In genomic region chr4:134357461-134357771, GRCm38 (mm10) we compare ENCODE assay signal across 9 mouse cellular contexts. TPM values are rescaled to one million over a fixed set of nuclear protein-coding genes. Genes with fewer than 3 reads are reported as not detected.
DNase-seq lines count a peak whose midpoint lies in the region; ATAC-seq and TF ChIP-seq lines count a peak whose summit lies in the region.
"Had no signal": no experiment of that assay in that cellular context is flagged by ENCODE, and none has a peak within 500 bp of the region (broad histone marks: within the 10 kb centered on the region; RNA-seq: fewer than 3 reads in every experiment).

No protein-coding gene starts in this region.

- 47% methylated on average over 17 of the region's 17 CpGs for WGBS in kidney, embryonic 15.5 days
- 40% methylated on average over 17 of the region's 17 CpGs for WGBS in forebrain, embryonic 11.5 days
- WGBS in intestine, embryonic 14.5 days: 32% methylated on average over 17 of the region's 17 CpGs
- 33% methylated on average over 17 of the region's 17 CpGs for WGBS in midbrain, postnatal 0 days

- H3K4me1 ChIP-seq in kidney, embryonic 15.5 days: peaks cover 55% of the 10 kb centered on the region
- H3K4me1 ChIP-seq in forebrain, embryonic 11.5 days (replicated peaks; ENCODE audit: control insufficient read depth, insufficient read depth, low read length): 0 out of 2 replicates have a peak, but pooled peaks cover 2% of the 10 kb centered on the region
- peaks cover 14% of the 10 kb centered on the region for H3K4me1 ChIP-seq in intestine, embryonic 14.5 days (replicated peaks; ENCODE audit: control insufficient read depth, insufficient read depth, low read length)
- H3K4me1 ChIP-seq in midbrain, postnatal 0 days (ENCODE audit: insufficient read depth, low read length): no peaks in the 10 kb centered on the region

- H3K4me3 ChIP-seq in kidney, embryonic 15.5 days (replicated peaks): no peak overlapping the region
- peak overlapping the region; percentile 12; the same call in 1 of the 2 replicates for H3K4me3 ChIP-seq in forebrain, embryonic 11.5 days (ENCODE audit: low read depth, low read length)
- H3K4me3 ChIP-seq in intestine, embryonic 14.5 days (ENCODE audit: low read depth, low read length): 0 out of 2 replicates have a peak overlapping the region, but pooled peaks have one; percentile 1
- peak overlapping the region; percentile 17 for H3K4me3 ChIP-seq in midbrain, postnatal 0 days (ENCODE audit: low read depth, low read length)

- 0 out of 2 replicates have a peak overlapping the region, but pooled peaks have one; percentile 14 for H3K27ac ChIP-seq in kidney, embryonic 15.5 days
- no peak overlapping the region for H3K27ac ChIP-seq in forebrain, embryonic 11.5 days (ENCODE audit: low read depth, low read length)
- H3K27ac ChIP-seq in intestine, embryonic 14.5 days (ENCODE audit: low read depth): peak overlapping the region; percentile 62; the same call in 1 of the 2 replicates
- no peak overlapping the region for H3K27ac ChIP-seq in midbrain, postnatal 0 days (ENCODE audit: low read depth, low read length)

- no peaks in the 10 kb centered on the region for H3K9me3 ChIP-seq in kidney, embryonic 15.5 days (replicated peaks)
- no peaks in the 10 kb centered on the region for H3K9me3 ChIP-seq in forebrain, embryonic 11.5 days (ENCODE audit: control insufficient read depth, low read length)
- no peaks in the 10 kb centered on the region for H3K9me3 ChIP-seq in intestine, embryonic 14.5 days (ENCODE audit: control insufficient read depth, low read length)
- no peaks in the 10 kb centered on the region for H3K9me3 ChIP-seq in midbrain, postnatal 0 days (ENCODE audit: low read length)

- TF ChIP-seq CTCF in midbrain, postnatal 0 days (IDR thresholded peaks at IDR 0.05): no peak

- H3K9ac ChIP-seq in kidney, embryonic 15.5 days: no peak overlapping the region
- 0 out of 2 replicates have a peak overlapping the region, but pooled peaks have one; percentile 8 for H3K9ac ChIP-seq in forebrain, embryonic 11.5 days (ENCODE audit: low read length)
- no peak overlapping the region for H3K9ac ChIP-seq in intestine, embryonic 14.5 days (ENCODE audit: low read length)
- H3K9ac ChIP-seq in midbrain, postnatal 0 days (replicated peaks; ENCODE audit: low read length, poor library complexity, severe bottlenecking): peak overlapping the region; percentile 40; the same call in 1 of the 2 replicates

- no peaks in the 10 kb centered on the region for H3K36me3 ChIP-seq in kidney, embryonic 15.5 days
- no peaks in the 10 kb centered on the region for H3K36me3 ChIP-seq in forebrain, embryonic 11.5 days (ENCODE audit: control insufficient read depth, insufficient read depth, low read length)
- no peaks in the 10 kb centered on the region for H3K36me3 ChIP-seq in intestine, embryonic 14.5 days (ENCODE audit: control insufficient read depth, insufficient read depth, low read length)
- no peaks in the 10 kb centered on the region for H3K36me3 ChIP-seq in midbrain, postnatal 0 days (ENCODE audit: insufficient read depth, low read length)

- peaks cover 10% of the 10 kb centered on the region for H3K27me3 ChIP-seq in kidney, embryonic 15.5 days
- peaks cover 5% of the 10 kb centered on the region for H3K27me3 ChIP-seq in forebrain, embryonic 11.5 days (ENCODE audit: control insufficient read depth, insufficient read depth, low read length)
- no peaks in the 10 kb centered on the region; the same call in 1 of the 2 replicates for H3K27me3 ChIP-seq in intestine, embryonic 14.5 days (replicated peaks; ENCODE audit: control insufficient read depth, insufficient read depth, low read length)
- no peaks in the 10 kb centered on the region for H3K27me3 ChIP-seq in midbrain, postnatal 0 days (ENCODE audit: insufficient read depth, low read length)

- H3K4me2 ChIP-seq in kidney, embryonic 15.5 days: peak overlapping the region; percentile 42
- peak overlapping the region; percentile 41 for H3K4me2 ChIP-seq in forebrain, embryonic 11.5 days (ENCODE audit: low read depth, low read length, severe bottlenecking)
- H3K4me2 ChIP-seq in intestine, embryonic 14.5 days (ENCODE audit: low read length): peak overlapping the region; percentile 36
- peak overlapping the region; percentile 43 for H3K4me2 ChIP-seq in midbrain, postnatal 0 days (ENCODE audit: low read depth, low read length, poor library complexity, severe bottlenecking)

- DNase-seq in kidney, adult 8-10 months: no peak
- no peak for DNase-seq in forebrain, embryonic 11.5 days (ENCODE audit: low spot score)
- DNase-seq in intestine, embryonic 14.5 days (ENCODE audit: low spot score): peak; percentile 65
- DNase-seq in midbrain, postnatal 0 days (ENCODE audit: low spot score): no peak
- DNase-seq in layer of hippocampus, adult 8-10 months (ENCODE audit: low spot score in 2 of 2): no peak
- DNase-seq in ovary, adult 18-20 months (ENCODE audit: low spot score): no peak
- DNase-seq in gastrocnemius, postnatal 4 days (ENCODE audit: low spot score in 2 of 2): no peak

- no peak for ATAC-seq in kidney, embryonic 15.5 days (replicated peaks; ENCODE audit: low FRiP score)
- ATAC-seq in forebrain, embryonic 11.5 days (replicated peaks; ENCODE audit: low FRiP score): no peak
- ATAC-seq in intestine, embryonic 14.5 days (replicated peaks; ENCODE audit: low FRiP score, low TSS enrichment, low read depth): peak; percentile 34
- ATAC-seq in midbrain, postnatal 0 days (ENCODE audit: low FRiP score): peak; percentile 42; the same call in 1 of the 2 replicates

RNA-seq across cellular contexts. Expression of gene Slc30a2, which starts 14.4 kb away (rescaled TPM):
- 0.73 and 1.1 TPM in 2 replicates for polyA plus RNA-seq in kidney, embryonic 15.5 days (2015; fragmentation: Nextera tagmentation; extraction: Ambion mirVana)
- not detected in 2 replicates for polyA plus RNA-seq in forebrain, embryonic 11.5 days (2014; fragmentation: Nextera tagmentation; extraction: Ambion mirVana)
- polyA plus RNA-seq in intestine, embryonic 14.5 days (2014; fragmentation: Nextera tagmentation; extraction: Ambion mirVana): 0.19 and 0.26 TPM in 2 replicates
- total RNA-seq in midbrain, postnatal 0 days (2014; rRNA removed): not detected in 2 replicates
- 0.17 and 0.21 TPM in 2 replicates for polyA plus RNA-seq in midbrain, postnatal 0 days (2015; fragmentation: Nextera tagmentation; extraction: Ambion mirVana)
- total RNA-seq in layer of hippocampus, adult 8-10 months (2022): under 1 TPM in 1 of 4 experiments, not detected in 3; 0.49 TPM
- under 1 TPM; 0.44 to 0.54 TPM for total RNA-seq in gastrocnemius, postnatal 4 days (2021)

RNA-seq across cellular contexts. Expression of gene Extl1, which starts 26.2 kb away (rescaled TPM):
- 0.33 and 0.53 TPM in 2 replicates for polyA plus RNA-seq in kidney, embryonic 15.5 days (2015; fragmentation: Nextera tagmentation; extraction: Ambion mirVana)
- polyA plus RNA-seq in forebrain, embryonic 11.5 days (2014; fragmentation: Nextera tagmentation; extraction: Ambion mirVana): 0.15 and 0.71 TPM in 2 replicates
- 1.2 and 1.4 TPM in 2 replicates for polyA plus RNA-seq in intestine, embryonic 14.5 days (2014; fragmentation: Nextera tagmentation; extraction: Ambion mirVana)
- 2.1 and 2.2 TPM in 2 replicates for total RNA-seq in midbrain, postnatal 0 days (2014; rRNA removed)
- 0.79 and 1.2 TPM in 2 replicates for polyA plus RNA-seq in midbrain, postnatal 0 days (2015; fragmentation: Nextera tagmentation; extraction: Ambion mirVana)
- total RNA-seq in layer of hippocampus, adult 8-10 months (2022): 10 to 100 TPM; 36.5 to 47.8 (median 42.9) TPM
- total RNA-seq in gastrocnemius, postnatal 4 days (2021): 10 to 100 TPM in 1 of 2 experiments, 1 to 10 TPM in 1; 7.5 to 10.2 TPM

RNA-seq across cellular contexts. Expression of gene Pafah2, which starts 38.7 kb away (rescaled TPM):
- 14.0 and 15.7 TPM in 2 replicates for polyA plus RNA-seq in kidney, embryonic 15.5 days (2015; fragmentation: Nextera tagmentation; extraction: Ambion mirVana)
- 7.2 and 8.8 TPM in 2 replicates for polyA plus RNA-seq in forebrain, embryonic 11.5 days (2014; fragmentation: Nextera tagmentation; extraction: Ambion mirVana)
- 28.4 and 32.5 TPM in 2 replicates for polyA plus RNA-seq in intestine, embryonic 14.5 days (2014; fragmentation: Nextera tagmentation; extraction: Ambion mirVana)
- 8.3 and 11.6 TPM in 2 replicates for total RNA-seq in midbrain, postnatal 0 days (2014; rRNA removed)
- polyA plus RNA-seq in midbrain, postnatal 0 days (2015; fragmentation: Nextera tagmentation; extraction: Ambion mirVana): 5.7 and 6.7 TPM in 2 replicates
- total RNA-seq in layer of hippocampus, adult 8-10 months (2022): 10 to 100 TPM in 1 of 4 experiments, 1 to 10 TPM in 3; 5.5 to 10.5 (median 8.5) TPM
- total RNA-seq in gastrocnemius, postnatal 4 days (2021): 1 to 10 TPM; 4.4 to 4.9 TPM

RNA-seq across cellular contexts. Expression of gene Trim63, which starts 42.5 kb away (rescaled TPM):
- 3.7 and 4.4 TPM in 2 replicates for polyA plus RNA-seq in kidney, embryonic 15.5 days (2015; fragmentation: Nextera tagmentation; extraction: Ambion mirVana)
- 0.13 TPM in 1 of 2 replicates, not detected in the other for polyA plus RNA-seq in forebrain, embryonic 11.5 days (2014; fragmentation: Nextera tagmentation; extraction: Ambion mirVana)
- 0.09 TPM in 1 of 2 replicates, not detected in the other for polyA plus RNA-seq in intestine, embryonic 14.5 days (2014; fragmentation: Nextera tagmentation; extraction: Ambion mirVana)
- 1.5 and 2.0 TPM in 2 replicates for total RNA-seq in midbrain, postnatal 0 days (2014; rRNA removed)
- polyA plus RNA-seq in midbrain, postnatal 0 days (2015; fragmentation: Nextera tagmentation; extraction: Ambion mirVana): 0.49 and 0.73 TPM in 2 replicates
- not detected for total RNA-seq in layer of hippocampus, adult 8-10 months (2022)
- 10 to 100 TPM; 48.4 to 59.5 TPM for total RNA-seq in gastrocnemius, postnatal 4 days (2021)
- polyA plus RNA-seq: activated CD4-positive, CD25-positive, alpha-beta regulatory T cell, adult 4 months had no signal

Comparison
In these comparisons a context has a peak if more than half of its experiments do, and no peak if none do; other contexts are left out.
1. ATAC-seq: peak in intestine, embryonic 14.5 days (single experiment) and midbrain, postnatal 0 days (single experiment); none in kidney, embryonic 15.5 days (single experiment) and forebrain, embryonic 11.5 days (single experiment).
2. H3K27ac ChIP-seq: peak in kidney, embryonic 15.5 days (single experiment) and intestine, embryonic 14.5 days (single experiment); none in forebrain, embryonic 11.5 days (single experiment) and midbrain, postnatal 0 days (single experiment).
3. H3K9ac ChIP-seq: peak in forebrain, embryonic 11.5 days (single experiment) and midbrain, postnatal 0 days (single experiment); none in kidney, embryonic 15.5 days (single experiment) and intestine, embryonic 14.5 days (single experiment).
4. Peak in every context shown above with its lines, with median percentiles within 50 percentile points of each other: H3K4me2 ChIP-seq.